Mouse (Mus musculus) kidney, postnatal 36 days (tissue): Measurements from ENCODE around the gene D5Ertd577e.
"Not testable (repeated sequence)": the region's sequence is repeated elsewhere in the genome, so short reads cannot be mapped to it uniquely, and the experiment has no call there.

Experiments
- DNase-seq, 2 experiments: peaks; one replicate each; pipeline ENCODE4 v3.0.0; 2021 to 2022; ENCODE audit warnings: mixed read lengths in 2 of 2

The D5Ertd577e gene

DNA sequence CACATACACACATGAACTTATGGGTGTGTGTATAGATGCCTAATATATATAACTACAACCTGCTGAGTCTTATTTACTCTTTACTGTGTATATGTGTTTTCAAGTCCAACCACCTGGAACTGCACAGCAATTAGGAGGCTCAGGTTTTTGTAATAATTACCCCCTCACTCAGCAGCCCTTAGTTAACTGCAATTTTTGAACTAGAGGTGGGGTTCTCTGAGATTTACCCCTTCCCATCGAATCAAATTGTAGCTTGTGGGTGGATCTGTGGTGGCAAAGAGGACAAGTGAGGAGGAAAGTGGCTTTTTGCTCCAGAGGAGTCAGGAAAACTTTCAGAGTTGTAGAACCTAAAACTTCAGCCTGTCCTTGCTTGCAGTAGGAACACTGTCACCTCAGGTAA, at the start of gene D5Ertd577e:
Gene D5Ertd577e (plus strand): TSS at position 301 of the 400 bp plus-strand sequence.
- not testable (repeated sequence) for DNase-seq

GRCm38 (mm10) chr5:95510458-95510857, 53.9 kb downstream of the D5Ertd577e start, which contains the start of gene Gm3286:
TSS of gene Gm3286 (plus strand) at chr5:95510758.
- not testable (repeated sequence) for DNase-seq
